Mouse (Mus musculus) hindbrain, embryonic 15.5 days (tissue): ENCODE data around the gene Lmo3. TPM values are rescaled to one million over a fixed set of nuclear protein-coding genes. Genes with fewer than 3 reads are reported as not detected.

ENCODE experiments used
- ATAC-seq: fragments of 200-750 bp; cut with Nextera tagmentation; 2 replicates; pipeline ENCODE4 v1.8.0; 2017; ENCODE audit warnings: low read depth, moderate number of reproducible peaks, moderate TSS enrichment; ENCODE audit not compliant: low FRiP score
- H3K27ac ChIP-seq: fragments of 300-500 bp; sonication (generic); replicated peaks from 2 replicates; pipeline ENCODE4 v1.5.1; 2015; ENCODE audit warnings: mild to moderate bottlenecking, inconsistent platforms
- H3K27me3 ChIP-seq: fragments of 300-500 bp; sonication (generic); 2 replicates; pipeline ENCODE4 v1.6.1; 2015; ENCODE audit warnings: control low read depth, inconsistent platforms
- H3K36me3 ChIP-seq: fragments of 300-500 bp; sonication (generic); 2 replicates; pipeline ENCODE4 v1.6.1; 2015; ENCODE audit warnings: control low read depth, inconsistent platforms
- H3K4me1 ChIP-seq: fragments of 300-500 bp; sonication (generic); replicated peaks from 2 replicates; pipeline ENCODE4 v1.6.1; 2015; ENCODE audit warnings: control low read depth, inconsistent platforms
- H3K4me2 ChIP-seq: fragments of 300-500 bp; sonication (generic); 2 replicates; pipeline ENCODE4 v1.6.1; 2015; ENCODE audit warnings: moderate library complexity, mild to moderate bottlenecking, inconsistent platforms
- H3K4me3 ChIP-seq: fragments of 300-500 bp; sonication (generic); 2 replicates; pipeline ENCODE4 v1.5.1; 2015; ENCODE audit warnings: mild to moderate bottlenecking, inconsistent platforms
- H3K9ac ChIP-seq: fragments of 300-500 bp; sonication (generic); 2 replicates; pipeline ENCODE4 v1.6.1; 2015; ENCODE audit warnings: inconsistent platforms
- H3K9me3 ChIP-seq: fragments of 300-500 bp; sonication (generic); 2 replicates; pipeline ENCODE4 v1.6.1; 2016; ENCODE audit warnings: control low read depth, inconsistent platforms
- WGBS: fragments of 180-500 bp; shearing (Covaris S2); methylation state at CpG from one replicate; pipeline ENCODE4 v1.1.7; 2015; 5-methylcytosine and 5-hydroxymethylcytosine counted together
- polyA plus RNA-seq: library from polyadenylated mRNA; unstranded; fragments of >200 nt; fragmentation: Nextera tagmentation; extraction: Ambion mirVana; gene quantifications from 2 replicates; pipeline ENCODE4 v1.2.1, GENCODE M21; 2015

The Lmo3 gene
- polyA plus RNA-seq, 1 experiment from 2014 or later: 78.1 TPM

GRCm38 (mm10) chr6:138421191-138421613 lies 160.6 kb downstream of the Lmo3 start:
- Histone ChIP-seq H3K36me3 (no peaks in the 10 kb centered on the region), H3K4me2 (peak overlapping the region; percentile 78), H3K4me1 (peaks cover 48% of the 10 kb centered on the region), H3K9me3 (no peaks in the 10 kb centered on the region), H3K27me3 (no peaks in the 10 kb centered on the region), H3K9ac (peak overlapping the region; percentile 37), H3K4me3 (peak overlapping the region; percentile 46), H3K27ac (peak overlapping the region; percentile 82)
- peak; percentile 24 for ATAC-seq
- 2% methylated on average over 14 of the region's 14 CpGs for WGBS

- H3K4me2 ChIP-seq: peak overlapping the region; percentile 78
- peak overlapping the region; percentile 37 for H3K9ac ChIP-seq
- H3K27me3 ChIP-seq: no peaks in the 10 kb centered on the region
- peak overlapping the region; percentile 46 for H3K4me3 ChIP-seq
- peaks cover 45% of the 10 kb centered on the region for H3K4me1 ChIP-seq
- H3K9me3 ChIP-seq: no peaks in the 10 kb centered on the region
- no peaks in the 10 kb centered on the region for H3K36me3 ChIP-seq
- no peak; the same call in none of the 2 replicates for ATAC-seq
- peak overlapping the region; percentile 82 for H3K27ac ChIP-seq
- 4% methylated on average over 3 of the region's 3 CpGs for WGBS
These were observed 161.3 kb downstream of the Lmo3 start for GRCm38 (mm10) chr6:138420536-138420891.

- Histone ChIP-seq H3K9ac (peak overlapping the region; percentile 18), H3K27ac (peak overlapping the region; percentile 82), H3K4me1 (peaks cover 44% of the 10 kb centered on the region), H3K9me3 (no peaks in the 10 kb centered on the region), H3K27me3 (no peaks in the 10 kb centered on the region), H3K4me2 (peak overlapping the region; percentile 78), H3K4me3 (peak overlapping the region; percentile 46), H3K36me3 (no peaks in the 10 kb centered on the region)
- 9% methylated on average over 8 of the region's 8 CpGs for WGBS
- peak; percentile 61; the same call in 1 of the 2 replicates for ATAC-seq
These were observed 161.8 kb downstream of the Lmo3 start for GRCm38 (mm10) chr6:138419871-138420535.

- no peak overlapping the region for H3K4me2 ChIP-seq
- 85% methylated on average over 3 of the region's 3 CpGs for WGBS
- no peaks in the 10 kb centered on the region for H3K27me3 ChIP-seq
- H3K36me3 ChIP-seq: no peaks in the 10 kb centered on the region
- no peaks in the 10 kb centered on the region for H3K4me1 ChIP-seq
- no peak overlapping the region for H3K27ac ChIP-seq
- H3K9ac ChIP-seq: no peak overlapping the region
- no peaks in the 10 kb centered on the region for H3K9me3 ChIP-seq
- ATAC-seq: no peak
- H3K4me3 ChIP-seq: no peak overlapping the region
These were observed 169.7 kb downstream of the Lmo3 start for GRCm38 (mm10) chr6:138412075-138412474.

GRCm38 (mm10) chr6:138402031-138402430 lies 179.7 kb downstream of the Lmo3 start:
- no peak for ATAC-seq
- no peak overlapping the region for H3K4me2 ChIP-seq
- H3K4me1 ChIP-seq: no peaks in the 10 kb centered on the region
- no peaks in the 10 kb centered on the region for H3K36me3 ChIP-seq
- H3K27me3 ChIP-seq: no peaks in the 10 kb centered on the region
- WGBS: 84% methylated on average over 6 of the region's 6 CpGs
- H3K9ac ChIP-seq: no peak overlapping the region
- no peaks in the 10 kb centered on the region for H3K9me3 ChIP-seq
- no peak overlapping the region for H3K27ac ChIP-seq
- no peak overlapping the region for H3K4me3 ChIP-seq

GRCm38 (mm10) chr6:138398836-138399235 lies 182.9 kb downstream of the Lmo3 start:
- Histone ChIP-seq H3K4me1 (no peaks in the 10 kb centered on the region), H3K9me3 (no peaks in the 10 kb centered on the region), H3K4me3 (no peak overlapping the region), H3K27me3 (no peaks in the 10 kb centered on the region), H3K4me2 (no peak overlapping the region), H3K9ac (no peak overlapping the region), H3K27ac (no peak overlapping the region), H3K36me3 (no peaks in the 10 kb centered on the region)
- WGBS: 96% methylated on average over 1 of the region's 1 CpGs
- no peak for ATAC-seq

- no peak overlapping the region for H3K4me3 ChIP-seq
- H3K36me3 ChIP-seq: no peaks in the 10 kb centered on the region
- no peaks in the 10 kb centered on the region for H3K9me3 ChIP-seq
- 0 out of 2 replicates have a peak, but pooled peaks cover 5% of the 10 kb centered on the region for H3K4me1 ChIP-seq
- no peak overlapping the region for H3K4me2 ChIP-seq
- no peak overlapping the region for H3K27ac ChIP-seq
- WGBS: 59% methylated on average over 5 of the region's 5 CpGs
- no peaks in the 10 kb centered on the region for H3K27me3 ChIP-seq
- no peak overlapping the region for H3K9ac ChIP-seq
- no peak for ATAC-seq
These were observed 190.7 kb downstream of the Lmo3 start for GRCm38 (mm10) chr6:138391085-138391484.

GRCm38 (mm10) chr6:138388168-138388936 lies 193.4 kb downstream of the Lmo3 start:
- no peaks in the 10 kb centered on the region for H3K36me3 ChIP-seq
- ATAC-seq: peak; percentile 75; the same call in 1 of the 2 replicates
- no peaks in the 10 kb centered on the region for H3K27me3 ChIP-seq
- no peaks in the 10 kb centered on the region for H3K9me3 ChIP-seq
- no peak overlapping the region for H3K9ac ChIP-seq
- H3K4me2 ChIP-seq: no peak overlapping the region
- H3K4me3 ChIP-seq: no peak overlapping the region
- no peak overlapping the region for H3K27ac ChIP-seq
- whole genome bisulfite sequencing: 58% methylated on average over 18 of the region's 18 CpGs
- 0 out of 2 replicates have a peak, but pooled peaks cover 5% of the 10 kb centered on the region for H3K4me1 ChIP-seq

GRCm38 (mm10) chr6:138383208-138383607 lies 198.6 kb downstream of the Lmo3 start:
- Histone ChIP-seq H3K27ac (no peak overlapping the region), H3K4me1 (peaks cover 11% of the 10 kb centered on the region), H3K4me3 (no peak overlapping the region), H3K4me2 (no peak overlapping the region), H3K9me3 (no peaks in the 10 kb centered on the region), H3K36me3 (no peaks in the 10 kb centered on the region), H3K9ac (no peak overlapping the region), H3K27me3 (no peaks in the 10 kb centered on the region)
- ATAC-seq: no peak
- 96% methylated on average over 1 of the region's 1 CpGs for WGBS

GRCm38 (mm10) chr6:138371176-138371575 lies 210.6 kb downstream of the Lmo3 start:
- Histone ChIP-seq H3K36me3 (no peaks in the 10 kb centered on the region), H3K4me1 (no peaks in the 10 kb centered on the region), H3K9ac (no peak overlapping the region), H3K27me3 (no peaks in the 10 kb centered on the region), H3K9me3 (no peaks in the 10 kb centered on the region), H3K27ac (no peak overlapping the region), H3K4me2 (no peak overlapping the region), H3K4me3 (no peak overlapping the region)
- 88% methylated on average over 2 of the region's 2 CpGs for WGBS
- ATAC-seq: no peak

- Histone ChIP-seq H3K27me3 (no peaks in the 10 kb centered on the region), H3K27ac (no peak overlapping the region), H3K4me2 (no peak overlapping the region), H3K36me3 (no peaks in the 10 kb centered on the region), H3K9ac (no peak overlapping the region), H3K9me3 (no peaks in the 10 kb centered on the region), H3K4me1 (no peaks in the 10 kb centered on the region), H3K4me3 (no peak overlapping the region)
- WGBS: 51% methylated on average over 5 of the region's 5 CpGs
- ATAC-seq: no peak
These were observed 217.7 kb downstream of the Lmo3 start for GRCm38 (mm10) chr6:138364111-138364510.

- Histone ChIP-seq H3K9me3 (no peaks in the 10 kb centered on the region), H3K27me3 (no peaks in the 10 kb centered on the region), H3K27ac (no peak overlapping the region), H3K9ac (no peak overlapping the region), H3K4me2 (no peak overlapping the region), H3K4me1 (no peaks in the 10 kb centered on the region), H3K36me3 (no peaks in the 10 kb centered on the region), H3K4me3 (no peak overlapping the region)
- no peak for ATAC-seq
- WGBS: 80% methylated on average over 3 of the region's 3 CpGs
These were observed 231.0 kb downstream of the Lmo3 start for GRCm38 (mm10) chr6:138350587-138351345.
